Mouse (Mus musculus) thymus, adult 2 months (tissue): Measurements from ENCODE around the gene Trim15. TPM values are rescaled to one million over a fixed set of nuclear protein-coding genes. Genes with fewer than 3 reads are reported as not detected.

Source experiments
- DNase-seq: peaks from one replicate; pipeline ENCODE4 v3.0.0; 2021
- H3K27ac ChIP-seq: fragments of 200-500 bp; 2 replicates; pipeline ENCODE4 v1.5.1; 2012; ENCODE audit warnings: low read length, control low read depth; ENCODE audit not compliant: control insufficient read depth, insufficient read depth
- H3K27me3 ChIP-seq: fragments of 200-500 bp; 2 replicates; pipeline ENCODE4 v1.6.1; 2012; ENCODE audit warnings: mild to moderate bottlenecking, low read length, moderate library complexity, mixed read lengths; ENCODE audit not compliant: control insufficient read depth, insufficient read depth
- H3K36me3 ChIP-seq: fragments of 200-500 bp; 2 replicates; pipeline ENCODE4 v1.6.1; 2012; ENCODE audit warnings: mild to moderate bottlenecking, low read length, moderate library complexity; ENCODE audit not compliant: control insufficient read depth, insufficient read depth
- H3K4me1 ChIP-seq: fragments of 200-500 bp; replicated peaks from 2 replicates; pipeline ENCODE4 v1.6.1; 2012; ENCODE audit warnings: low read length; ENCODE audit not compliant: control insufficient read depth, insufficient read depth
- H3K4me3 ChIP-seq: fragments of 200-500 bp; 2 replicates; pipeline ENCODE4 v1.5.1; 2012; ENCODE audit warnings: mild to moderate bottlenecking, low read length, control low read depth, moderate library complexity; ENCODE audit not compliant: control insufficient read depth, insufficient read depth
- CTCF ChIP-seq: fragments of 200-500 bp; IDR thresholded peaks from 2 replicates; pipeline ENCODE4 v1.5.1; 2012; ENCODE audit warnings: mild to moderate bottlenecking, control low read depth, low read length, moderate library complexity, borderline replicate concordance; ENCODE audit not compliant: control insufficient read depth, poor library complexity, insufficient read depth; ENCODE audit errors: extremely low read depth
- POLR2A ChIP-seq: fragments of 200-500 bp; IDR thresholded peaks from 2 replicates; pipeline ENCODE4 v1.6.1; 2012; ENCODE audit warnings: mild to moderate bottlenecking, low read length, control low read depth, moderate library complexity; ENCODE audit not compliant: control insufficient read depth, poor library complexity, insufficient read depth; ENCODE audit errors: extremely low read depth
- WGBS: fragments of 180-500 bp; shearing (Covaris S2); methylation state at CpG from one replicate; pipeline ENCODE4 v1.1.7; 2018; 5-methylcytosine and 5-hydroxymethylcytosine counted together
- polyA plus RNA-seq: library from polyadenylated mRNA; depleted of rRNA; stranded (reverse); fragments of >200 nt; gene quantifications from 2 replicates; pipeline ENCODE4 v1.2.3, GENCODE M21; 2012

Trim15 gene
- polyA plus RNA-seq, 1 experiment: 0.30 TPM

- no peaks in the 10 kb centered on the region for H3K27me3 ChIP-seq
- H3K4me3 ChIP-seq: no peak overlapping the region
- H3K36me3 ChIP-seq: no peaks in the 10 kb centered on the region
- H3K27ac ChIP-seq: no peak overlapping the region
- DNase-seq: no peak
- no peaks in the 10 kb centered on the region for H3K4me1 ChIP-seq
- WGBS: 65% methylated on average over 4 of the region's 4 CpGs
- TF ChIP-seq CTCF (no peak), POLR2A (no peak)
These were observed 7.6 kb upstream of the Trim15 start for GRCm38 (mm10) chr17:36874636-36875035.

GRCm38 (mm10) chr17:36869955-36870810, 3.2 kb upstream of the Trim15 start:
- Histone ChIP-seq H3K4me3 (no peak overlapping the region), H3K27me3 (peaks cover 10% of the 10 kb centered on the region; the same call in 1 of the 2 replicates), H3K27ac (no peak overlapping the region), H3K4me1 (no peaks in the 10 kb centered on the region), H3K36me3 (no peaks in the 10 kb centered on the region)
- no peak for TF ChIP-seq CTCF
- no peak for TF ChIP-seq POLR2A
- 79% methylated on average over 25 of the region's 25 CpGs for WGBS
- no peak for DNase-seq

- WGBS: 90% methylated on average over 4 of the region's 4 CpGs
- no peak for DNase-seq
These were observed 2.4 kb upstream of the Trim15 start, which contains the start of gene Trim10 for GRCm38 (mm10) chr17:36869284-36869954. Gene Trim10, plus strand, starts transcription at chr17:36869574.

GRCm38 (mm10) chr17:36868836-36869235, 1.8 kb upstream of the Trim15 start:
- TF ChIP-seq POLR2A (no peak), CTCF (no peak)
- DNase-seq: no peak
- H3K4me3 ChIP-seq: no peak overlapping the region
- peaks cover 10% of the 10 kb centered on the region; the same call in 1 of the 2 replicates for H3K27me3 ChIP-seq
- no peak overlapping the region for H3K27ac ChIP-seq
- H3K4me1 ChIP-seq: no peaks in the 10 kb centered on the region
- H3K36me3 ChIP-seq: no peaks in the 10 kb centered on the region
- 91% methylated on average over 2 of the region's 2 CpGs for WGBS

More at GRCm38 (mm10) chr17:36869284-36869954, 2.4 kb upstream of the Trim15 start, which contains the start of gene Trim10:
- H3K27ac ChIP-seq: no peak within 1 kb of the TSS
- no peaks in the 10 kb centered on the region for H3K4me1 ChIP-seq
- TF ChIP-seq CTCF: no peak
- no peaks in the 10 kb centered on the region for H3K36me3 ChIP-seq
- no peak within 1 kb of the TSS for H3K4me3 ChIP-seq
- H3K27me3 ChIP-seq: peaks cover 10% of the 10 kb centered on the region; the same call in 1 of the 2 replicates

GRCm38 (mm10) chr17:36861680-36862079, 5.3 kb downstream of the Trim15 start:
- TF ChIP-seq POLR2A (no peak), CTCF (no peak)
- Histone ChIP-seq H3K27me3 (peaks cover 3% of the 10 kb centered on the region; the same call in 1 of the 2 replicates), H3K4me3 (no peak overlapping the region), H3K27ac (no peak overlapping the region), H3K36me3 (no peaks in the 10 kb centered on the region), H3K4me1 (no peaks in the 10 kb centered on the region)
- DNase-seq: no peak
- 23% methylated on average over 2 of the region's 2 CpGs for WGBS

- no peaks in the 10 kb centered on the region for H3K27me3 ChIP-seq
- TF ChIP-seq CTCF: no peak
- no peak for TF ChIP-seq POLR2A
- DNase-seq: no peak
- no peaks in the 10 kb centered on the region for H3K4me1 ChIP-seq
- no peak overlapping the region for H3K4me3 ChIP-seq
- H3K36me3 ChIP-seq: no peaks in the 10 kb centered on the region
- 65% methylated on average over 3 of the region's 3 CpGs for WGBS
- H3K27ac ChIP-seq: no peak overlapping the region
These were observed 8.8 kb downstream of the Trim15 start for GRCm38 (mm10) chr17:36858181-36858580.
